ENCODE assay signal across 10 mouse cellular contexts in genomic region chr7:28793834-28794233, GRCm38 (mm10). TPM values are rescaled to one million over a fixed set of nuclear protein-coding genes. Genes with fewer than 3 reads are reported as not detected.
A peak's percentile ranks its signal among the peaks of the same experiment; 100 is the strongest.
DNase-seq lines count a peak whose midpoint lies in the region; ATAC-seq and TF ChIP-seq lines count a peak whose summit lies in the region.
"Had no signal": no experiment of that assay in that cellular context is flagged by ENCODE, and none has a peak within 500 bp of the region (broad histone marks: within the 10 kb centered on the region; RNA-seq: fewer than 3 reads in every experiment).

No protein-coding gene starts in this region.

- no peak overlapping the region for H3K27ac ChIP-seq in cerebellum, adult 2 months (ENCODE audit: insufficient read depth, low read length)
- no peak overlapping the region for H3K27ac ChIP-seq in layer of hippocampus, adult 2 months
- no peak overlapping the region for H3K27ac ChIP-seq in liver, embryonic 13.5 days
- no peak overlapping the region for H3K27ac ChIP-seq in midbrain, embryonic 10.5 days (replicated peaks)
- H3K27ac ChIP-seq: neural tube, embryonic 15.5 days had no signal

- 41% methylated on average over 2 of the region's 2 CpGs for WGBS in cerebellum, adult 2 months
- WGBS in liver, embryonic 13.5 days (ENCODE audit: insufficient replicate concordance), result 15% methylated on average over 2 of the region's 2 CpGs
- whole genome bisulfite sequencing in midbrain, embryonic 10.5 days, result 47% methylated on average over 2 of the region's 2 CpGs

- H3K27me3 ChIP-seq in cerebellum, adult 2 months (ENCODE audit: control insufficient read depth, insufficient read depth, low read length), result no peaks in the 10 kb centered on the region
- H3K27me3 ChIP-seq in liver, embryonic 13.5 days, result no peaks in the 10 kb centered on the region
- 0 out of 2 replicates have a peak, but pooled peaks cover 5% of the 10 kb centered on the region for H3K27me3 ChIP-seq in midbrain, embryonic 10.5 days (ENCODE audit: low read depth, poor library complexity, severe bottlenecking)
- H3K27me3 ChIP-seq: neural tube, embryonic 15.5 days had no signal

- H3K9me3 ChIP-seq in liver, embryonic 13.5 days (replicated peaks), result no peaks in the 10 kb centered on the region
- H3K9me3 ChIP-seq in midbrain, embryonic 10.5 days (replicated peaks), result no peaks in the 10 kb centered on the region
- H3K9me3 ChIP-seq: neural tube, embryonic 15.5 days had no signal

- no peak for ATAC-seq in liver, embryonic 13.5 days (ENCODE audit: low read depth)

- peak; percentile 31; the same call in 1 of the 2 replicates for TF ChIP-seq CTCF in cerebellum, adult 2 months (IDR thresholded peaks at IDR 0.05; ENCODE audit: borderline replicate concordance, insufficient read depth, low read depth, low read length)
- peak; percentile 72 for TF ChIP-seq CTCF in layer of hippocampus, adult 2 months (conservative IDR thresholded peaks at IDR 0.05)

- no peak for DNase-seq in cerebellum, adult 2 months
- no peak for DNase-seq in cerebellum, adult 9-11 months
- no peak for DNase-seq in layer of hippocampus, adult 2 months (ENCODE audit: low spot score in 2 of 2)
- no peak for DNase-seq in layer of hippocampus, postnatal 14 days (ENCODE audit: low spot score in 2 of 2)
- peak; percentile 32 for DNase-seq in liver, embryonic 13.5 days
- DNase-seq in thymus, postnatal 14 days, result peak; percentile 78
- DNase-seq in midbrain, embryonic 10.5 days (ENCODE audit: low spot score), result no peak
- DNase-seq in frontal cortex, postnatal 14 days (ENCODE audit: low spot score in 2 of 2), result no peak
- DNase-seq: layer of hippocampus, adult 9-11 months had no signal

- TF ChIP-seq POLR2A in cerebellum, adult 2 months (IDR thresholded peaks at IDR 0.05; ENCODE audit: borderline replicate concordance, insufficient read depth, low read length), result no peak

- no peak overlapping the region for H3K4me3 ChIP-seq in cerebellum, adult 2 months (replicated peaks; ENCODE audit: insufficient read depth, low read depth, low read length)
- H3K4me3 ChIP-seq in layer of hippocampus, adult 2 months, result no peak overlapping the region
- H3K4me3 ChIP-seq in liver, embryonic 13.5 days (replicated peaks), result no peak overlapping the region
- H3K4me3 ChIP-seq in midbrain, embryonic 10.5 days, result no peak overlapping the region
- H3K4me3 ChIP-seq: neural tube, embryonic 15.5 days had no signal

- no peak overlapping the region for H3K9ac ChIP-seq in liver, embryonic 13.5 days
- H3K9ac ChIP-seq: neural tube, embryonic 15.5 days had no signal

- 0 out of 2 replicates have a peak, but pooled peaks cover 5% of the 10 kb centered on the region for H3K36me3 ChIP-seq in liver, embryonic 13.5 days
- no peaks in the 10 kb centered on the region for H3K36me3 ChIP-seq in midbrain, embryonic 10.5 days
- H3K36me3 ChIP-seq: neural tube, embryonic 15.5 days had no signal

- no peak overlapping the region for H3K4me2 ChIP-seq in liver, embryonic 13.5 days
- H3K4me2 ChIP-seq: neural tube, embryonic 15.5 days had no signal

- peaks cover 2% of the 10 kb centered on the region; the same call in 1 of the 2 replicates for H3K4me1 ChIP-seq in cerebellum, adult 2 months (ENCODE audit: control insufficient read depth, insufficient read depth, low read length)
- H3K4me1 ChIP-seq in liver, embryonic 13.5 days (replicated peaks), result peaks cover 35% of the 10 kb centered on the region
- H3K4me1 ChIP-seq in midbrain, embryonic 10.5 days, result peaks cover 18% of the 10 kb centered on the region

RNA-seq across cellular contexts. Expression of gene Rinl, which starts 5.1 kb away (rescaled TPM):
- 3.0 and 3.1 TPM in 2 replicates for polyA plus RNA-seq in cerebellum, adult 2 months (2012; rRNA removed)
- total RNA-seq in layer of hippocampus, adult 2 months (2021), result 1 to 10 TPM; 2.6 to 4.5 TPM
- 1 to 10 TPM; 2.9 to 3.3 TPM for total RNA-seq in layer of hippocampus, postnatal 14 days (2021)
- polyA plus RNA-seq in liver, embryonic 13.5 days (2015; fragmentation: Nextera tagmentation; extraction: Ambion mirVana), result 10.8 and 12.0 TPM in 2 replicates
- polyA plus RNA-seq in midbrain, embryonic 10.5 days (2016; fragmentation: Nextera tagmentation; extraction: Ambion mirVana), result 3.5 and 4.0 TPM in 2 replicates

RNA-seq across cellular contexts. Expression of gene Hnrnpl, which starts 14.5 kb away (rescaled TPM):
- polyA plus RNA-seq in cerebellum, adult 2 months (2012; rRNA removed), result 366 and 379 TPM in 2 replicates
- 100 to 1,000 TPM; 410 to 476 TPM for total RNA-seq in layer of hippocampus, adult 2 months (2021)
- total RNA-seq in layer of hippocampus, postnatal 14 days (2021), result 100 to 1,000 TPM; 379 to 416 TPM
- polyA plus RNA-seq in liver, embryonic 13.5 days (2015; fragmentation: Nextera tagmentation; extraction: Ambion mirVana), result 130 and 154 TPM in 2 replicates
- 279 and 293 TPM in 2 replicates for polyA plus RNA-seq in midbrain, embryonic 10.5 days (2016; fragmentation: Nextera tagmentation; extraction: Ambion mirVana)

RNA-seq across cellular contexts. Expression of gene Nfkbib, which starts 26.5 kb away (rescaled TPM):
- polyA plus RNA-seq in cerebellum, adult 2 months (2012; rRNA removed), result 39.6 and 40.0 TPM in 2 replicates
- 10 to 100 TPM; 25.6 to 27.2 TPM for total RNA-seq in layer of hippocampus, adult 2 months (2021)
- 10 to 100 TPM; 31.4 to 33.9 TPM for total RNA-seq in layer of hippocampus, postnatal 14 days (2021)
- polyA plus RNA-seq in liver, embryonic 13.5 days (2015; fragmentation: Nextera tagmentation; extraction: Ambion mirVana), result 37.0 and 37.1 TPM in 2 replicates
- 57.6 and 62.3 TPM in 2 replicates for polyA plus RNA-seq in midbrain, embryonic 10.5 days (2016; fragmentation: Nextera tagmentation; extraction: Ambion mirVana)

RNA-seq across cellular contexts. Expression of gene Sirt2, which starts 27.3 kb away (rescaled TPM):
- 282 and 298 TPM in 2 replicates for polyA plus RNA-seq in cerebellum, adult 2 months (2012; rRNA removed)
- 100 to 1,000 TPM; 128 to 139 TPM for total RNA-seq in layer of hippocampus, adult 2 months (2021)
- 100 to 1,000 TPM; 325 to 336 TPM for total RNA-seq in layer of hippocampus, postnatal 14 days (2021)
- polyA plus RNA-seq in liver, embryonic 13.5 days (2015; fragmentation: Nextera tagmentation; extraction: Ambion mirVana), result 25.1 and 28.4 TPM in 2 replicates
- polyA plus RNA-seq in midbrain, embryonic 10.5 days (2016; fragmentation: Nextera tagmentation; extraction: Ambion mirVana), result 62.7 and 71.6 TPM in 2 replicates

RNA-seq across cellular contexts. Expression of gene Ech1, which starts 31.2 kb away (rescaled TPM):
- 106 and 115 TPM in 2 replicates for polyA plus RNA-seq in cerebellum, adult 2 months (2012; rRNA removed)
- total RNA-seq in layer of hippocampus, adult 2 months (2021), result 10 to 100 TPM; 66.4 to 68.8 TPM
- total RNA-seq in layer of hippocampus, postnatal 14 days (2021), result 10 to 100 TPM; 58.2 to 61.2 TPM
- polyA plus RNA-seq in liver, embryonic 13.5 days (2015; fragmentation: Nextera tagmentation; extraction: Ambion mirVana), result 74.5 and 77.7 TPM in 2 replicates
- 85.1 and 94.5 TPM in 2 replicates for polyA plus RNA-seq in midbrain, embryonic 10.5 days (2016; fragmentation: Nextera tagmentation; extraction: Ambion mirVana)

Comparison
In these comparisons a context has a peak if more than half of its experiments do, and no peak if none do; other contexts are left out.
1. DNase-seq: peak in liver, embryonic 13.5 days (single experiment) and thymus, postnatal 14 days (single experiment); none in cerebellum, adult 2 months (0 of 2), cerebellum, adult 9-11 months (single experiment), layer of hippocampus, adult 2 months (0 of 2), layer of hippocampus, postnatal 14 days (0 of 2), midbrain, embryonic 10.5 days (single experiment) and frontal cortex, postnatal 14 days (0 of 2).